Mouse (Mus musculus) C2C12 (cell line): ENCODE data around the gene Cubn.

Source experiments
- CTCF ChIP-seq: IDR thresholded peaks from one replicate; pipeline ENCODE4 v1.5.1; 2011; ENCODE audit not compliant: control insufficient read depth, insufficient read depth, insufficient read length
- MYOG ChIP-seq: IDR thresholded peaks from one replicate; pipeline ENCODE4 v1.6.1; 2011; ENCODE audit not compliant: control insufficient read depth, insufficient read length; ENCODE audit errors: extremely low read depth

DNA sequence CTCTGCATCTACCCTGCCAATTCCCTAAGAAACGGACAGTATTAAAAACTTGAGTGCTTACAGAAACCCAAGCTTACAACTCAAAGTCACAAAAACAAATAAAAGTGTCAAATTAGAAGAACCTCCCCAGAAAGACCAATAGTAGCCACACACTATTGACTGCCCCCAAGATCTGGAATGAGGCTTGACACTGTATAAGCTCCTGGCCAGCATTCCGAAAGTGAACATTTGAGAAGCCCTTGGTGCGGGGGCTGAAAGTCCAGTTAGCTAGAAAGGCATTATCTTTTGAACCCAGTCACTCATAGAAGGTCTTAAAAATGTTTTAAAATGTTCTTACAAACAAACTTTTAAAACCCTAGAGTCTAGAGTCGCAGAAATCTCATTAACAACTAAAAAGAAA is 93.1 kb downstream of the Cubn start:
- TF ChIP-seq CTCF (no peak), MYOG (no peak)
